Comparison of ENCODE assay signal across 8 mouse cellular contexts in genomic region chr10:103443070-103443469, GRCm38 (mm10).
A peak's percentile ranks its signal among the peaks of the same experiment; 100 is the strongest.
DNase-seq lines count a peak whose midpoint lies in the region; ATAC-seq lines count a peak whose summit lies in the region.

No protein-coding gene starts in this region.

- peak; percentile 95 for ATAC-seq in forebrain, embryonic 14.5 days
- ATAC-seq in kidney, embryonic 15.5 days (replicated peaks; ENCODE audit: low FRiP score) = peak; percentile 92
- peak; percentile 70; the same call in 1 of the 2 replicates for ATAC-seq in lung, embryonic 15.5 days (ENCODE audit: borderline replicate concordance, extremely low read depth, low FRiP score, low TSS enrichment)
- ATAC-seq in erythroblast, adult 5-6 weeks (replicated peaks; ENCODE audit: low FRiP score, poor library complexity, severe bottlenecking) = no peak

- 45% methylated on average over 3 of the region's 3 CpGs for WGBS in forebrain, embryonic 14.5 days
- 36% methylated on average over 3 of the region's 3 CpGs for WGBS in kidney, embryonic 15.5 days
- 28% methylated on average over 3 of the region's 3 CpGs for WGBS in lung, embryonic 15.5 days

- no peak overlapping the region for H3K9ac ChIP-seq in forebrain, embryonic 14.5 days (ENCODE audit: low read length)
- H3K9ac ChIP-seq in kidney, embryonic 15.5 days = no peak overlapping the region
- no peak overlapping the region for H3K9ac ChIP-seq in lung, embryonic 15.5 days

- no peak overlapping the region for H3K4me3 ChIP-seq in forebrain, embryonic 14.5 days (ENCODE audit: low read depth, low read length)
- no peak overlapping the region for H3K4me3 ChIP-seq in kidney, embryonic 15.5 days (replicated peaks)
- H3K4me3 ChIP-seq in lung, embryonic 15.5 days = no peak overlapping the region

- H3K4me2 ChIP-seq in forebrain, embryonic 14.5 days (ENCODE audit: low read length) = no peak overlapping the region
- H3K4me2 ChIP-seq in kidney, embryonic 15.5 days = no peak overlapping the region
- H3K4me2 ChIP-seq in lung, embryonic 15.5 days = no peak overlapping the region

- H3K36me3 ChIP-seq in forebrain, embryonic 14.5 days (ENCODE audit: control insufficient read depth, insufficient read depth, low read length) = no peaks in the 10 kb centered on the region
- no peaks in the 10 kb centered on the region for H3K36me3 ChIP-seq in kidney, embryonic 15.5 days
- no peaks in the 10 kb centered on the region for H3K36me3 ChIP-seq in lung, embryonic 15.5 days

- H3K9me3 ChIP-seq in forebrain, embryonic 14.5 days (replicated peaks; ENCODE audit: control insufficient read depth, low read length) = no peaks in the 10 kb centered on the region
- H3K9me3 ChIP-seq in kidney, embryonic 15.5 days (replicated peaks) = no peaks in the 10 kb centered on the region
- H3K9me3 ChIP-seq in lung, embryonic 15.5 days = no peaks in the 10 kb centered on the region

- no peak overlapping the region for H3K27ac ChIP-seq in forebrain, embryonic 14.5 days (ENCODE audit: low read depth, low read length)
- no peak overlapping the region for H3K27ac ChIP-seq in kidney, embryonic 15.5 days
- no peak overlapping the region for H3K27ac ChIP-seq in lung, embryonic 15.5 days

- H3K27me3 ChIP-seq in forebrain, embryonic 14.5 days (replicated peaks; ENCODE audit: control insufficient read depth, insufficient read depth, low read length) = no peaks in the 10 kb centered on the region
- H3K27me3 ChIP-seq in kidney, embryonic 15.5 days = no peaks in the 10 kb centered on the region
- no peaks in the 10 kb centered on the region for H3K27me3 ChIP-seq in lung, embryonic 15.5 days

- no peaks in the 10 kb centered on the region for H3K4me1 ChIP-seq in forebrain, embryonic 14.5 days (ENCODE audit: control insufficient read depth, insufficient read depth, low read length)
- no peaks in the 10 kb centered on the region for H3K4me1 ChIP-seq in kidney, embryonic 15.5 days
- no peaks in the 10 kb centered on the region for H3K4me1 ChIP-seq in lung, embryonic 15.5 days

- DNase-seq in layer of hippocampus, adult 11-12 months (ENCODE audit: low spot score) = peak; percentile 45
- no peak for DNase-seq in layer of hippocampus, postnatal 25 days (ENCODE audit: extremely low spot score in 1 of 2, low spot score in 1 of 2)
- DNase-seq in brain, embryonic 18.5 days (ENCODE audit: low read depth, low spot score) = peak; percentile 45
- DNase-seq in forebrain, embryonic 14.5 days (ENCODE audit: low spot score) = peak; percentile 93
- DNase-seq in retina, postnatal 1 day = peak; percentile 85

Comparison
In these comparisons a context has a peak if more than half of its experiments do, and no peak if none do; other contexts are left out.
1. DNase-seq: peak in layer of hippocampus, adult 11-12 months (single experiment), brain, embryonic 18.5 days (single experiment), forebrain, embryonic 14.5 days (single experiment) and retina, postnatal 1 day (single experiment); none in layer of hippocampus, postnatal 25 days (0 of 2).